Mouse (Mus musculus) liver, embryonic 14.5 days (tissue): ENCODE measurements around the gene Apol7e.

ENCODE experiments used
- CTCF ChIP-seq: IDR thresholded peaks from 2 replicates; pipeline ENCODE4 v1.5.1; 2016; ENCODE audit warnings: antibody characterized with exemption, low read depth, control low read depth
- EP300 ChIP-seq: IDR thresholded peaks from 2 replicates; pipeline ENCODE4 v1.6.1; 2016; ENCODE audit warnings: antibody characterized with exemption, low read depth

- TF ChIP-seq CTCF (no peak), EP300 (no peak)
Observed at GRCm38 (mm10) chr15:77765484-77766093, 66.9 kb downstream of the Apol7e start.
